Mouse (Mus musculus): ENCODE data around the gene Ccr9.
"Not testable (repeated sequence)": the region's sequence is repeated elsewhere in the genome, so short reads cannot be mapped to it uniquely, and the experiment has no call there.

The Ccr9 gene

DNA sequence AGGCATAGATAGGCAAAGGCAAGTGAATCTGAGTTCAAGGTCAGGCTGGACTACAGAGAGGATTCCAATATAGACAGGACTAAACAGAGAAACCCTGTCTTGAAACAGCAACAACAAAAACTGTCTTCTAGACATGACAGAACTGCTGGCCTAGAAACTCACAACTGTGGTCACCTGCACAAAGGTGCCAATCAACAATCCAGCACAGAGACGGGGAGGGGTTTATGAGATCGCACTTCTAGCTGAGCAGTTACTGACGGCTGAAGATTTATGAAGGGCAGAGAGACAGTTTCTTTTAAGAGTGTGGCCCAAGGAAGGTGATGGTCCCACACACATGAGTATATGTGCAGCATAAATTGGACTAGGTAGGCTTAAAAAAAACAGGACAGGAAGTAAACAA is 38.1 kb downstream of the Ccr9 start:
- DNase-seq (ENCODE audit: low read depth): no peak

DNA sequence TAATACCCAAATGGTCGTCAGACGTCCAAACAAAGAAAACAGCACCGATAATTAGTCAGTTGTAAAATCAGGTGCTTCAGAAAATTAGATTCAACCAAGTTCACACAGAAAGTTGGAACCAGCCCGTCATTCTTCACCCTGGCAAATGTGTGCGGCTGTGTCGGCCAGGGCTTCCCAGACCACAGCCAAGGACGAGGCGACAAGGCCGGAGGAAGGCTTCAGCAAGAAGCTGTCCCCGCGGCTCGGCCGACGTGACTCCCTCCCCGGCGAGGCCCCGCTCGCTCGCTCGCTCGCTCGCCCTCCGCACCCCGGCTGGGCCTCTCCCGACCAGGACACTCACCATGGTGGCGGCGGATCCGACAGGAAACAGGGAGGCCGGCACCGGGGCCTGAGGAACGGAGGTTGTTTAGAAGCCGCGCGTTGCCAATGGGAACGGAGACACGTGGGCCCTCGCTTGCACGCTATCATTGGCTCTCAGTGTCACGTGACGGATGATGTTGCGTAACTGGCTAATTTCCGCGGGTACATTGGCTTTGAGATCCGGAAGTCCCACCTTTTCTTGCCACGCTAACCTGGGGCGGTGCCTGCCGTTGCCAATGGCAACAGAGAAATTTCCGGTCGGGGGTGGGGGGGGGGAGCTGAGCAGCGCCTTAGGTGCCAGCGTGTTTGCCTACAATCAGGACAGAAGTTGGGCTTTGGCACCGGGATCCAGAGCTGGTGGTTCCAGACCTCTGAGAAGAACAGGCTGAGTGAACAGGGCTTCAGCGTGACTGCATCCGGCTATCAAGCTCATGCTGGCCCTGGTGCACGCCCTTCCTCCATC is 39.2 kb downstream of the Ccr9 start, which contains the start of gene Lztfl1:
Gene Lztfl1 (minus strand): TSS at position 512 of the 823 bp plus-strand sequence.
- peak; percentile 100 for DNase-seq (ENCODE audit: low read depth)

DNA sequence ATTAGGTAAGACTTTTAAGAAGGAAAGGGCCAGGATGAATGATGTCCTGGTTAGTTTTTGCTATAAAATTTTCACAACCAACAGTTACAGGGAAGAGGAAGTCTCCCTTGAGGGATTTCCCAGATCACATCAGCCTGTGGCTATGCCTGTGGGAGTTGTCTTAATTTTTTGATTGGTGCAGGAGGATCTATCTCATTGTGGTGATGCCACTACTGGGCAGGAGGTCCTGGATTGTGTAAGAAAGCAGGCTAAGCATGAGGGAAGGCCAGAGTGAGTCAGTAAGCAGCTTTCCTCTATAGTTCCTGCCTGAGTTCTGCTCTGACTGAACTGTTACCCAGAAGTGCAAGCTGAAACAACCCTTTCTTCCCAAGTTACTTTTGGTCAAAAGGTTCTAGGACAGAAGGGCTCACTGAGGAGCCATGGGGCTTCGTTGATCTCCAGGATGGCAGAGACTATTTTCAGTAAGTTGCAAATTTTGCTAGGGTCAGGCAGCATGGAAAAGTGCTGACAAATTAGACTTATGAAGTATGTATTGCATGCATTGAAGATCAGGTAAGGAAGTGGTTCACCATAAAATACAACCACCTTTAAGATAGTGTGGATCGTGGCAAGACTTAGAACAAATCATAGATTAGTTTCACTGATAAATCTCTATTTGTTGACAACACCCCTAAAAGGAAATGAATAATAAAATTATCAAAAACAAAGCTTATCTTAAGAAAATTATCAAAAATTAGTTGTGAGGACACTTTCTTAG is 44.7 kb downstream of the Ccr9 start:
- DNase-seq (ENCODE audit: low read depth): no peak

DNA sequence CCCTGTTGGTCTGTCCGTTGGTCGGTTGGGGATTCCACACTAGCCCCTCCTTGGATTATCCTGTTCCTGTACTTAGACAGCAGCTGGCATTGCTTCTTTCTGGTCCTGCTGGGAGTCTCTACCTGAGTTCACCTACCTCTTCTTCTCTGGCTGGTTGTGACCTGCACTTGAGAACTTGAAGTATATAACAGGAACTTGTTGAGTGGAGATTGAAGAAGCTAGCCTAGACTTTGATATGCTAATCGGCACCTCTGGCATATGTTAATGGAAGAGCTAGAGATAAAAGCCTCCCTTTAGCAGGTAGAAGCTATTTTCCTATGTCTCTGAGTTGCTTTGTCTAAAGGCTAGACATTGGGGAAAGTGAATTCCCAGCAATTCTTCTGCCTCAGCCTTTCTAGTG is 53.0 kb downstream of the Ccr9 start:
- DNase-seq (ENCODE audit: low read depth): no peak

DNA sequence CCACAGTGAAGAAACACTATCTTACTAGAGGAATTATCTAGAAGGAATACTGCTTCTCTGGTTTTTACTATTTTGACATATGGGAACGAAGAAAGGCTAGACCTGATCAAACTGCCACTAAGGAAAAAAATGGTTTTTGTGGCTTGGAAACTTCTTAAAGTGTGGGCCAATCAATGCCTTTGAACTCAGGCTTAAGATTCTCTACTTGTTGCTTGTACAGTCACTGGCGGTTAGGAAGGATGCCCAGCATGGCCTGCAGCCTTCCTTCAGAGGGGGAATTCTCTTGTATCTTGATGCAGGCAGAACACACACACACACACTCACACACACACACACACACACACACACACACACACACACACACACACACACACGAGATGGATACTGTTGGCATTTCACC is 55.9 kb downstream of the Ccr9 start:
- DNase-seq (ENCODE audit: low read depth): no peak

DNA sequence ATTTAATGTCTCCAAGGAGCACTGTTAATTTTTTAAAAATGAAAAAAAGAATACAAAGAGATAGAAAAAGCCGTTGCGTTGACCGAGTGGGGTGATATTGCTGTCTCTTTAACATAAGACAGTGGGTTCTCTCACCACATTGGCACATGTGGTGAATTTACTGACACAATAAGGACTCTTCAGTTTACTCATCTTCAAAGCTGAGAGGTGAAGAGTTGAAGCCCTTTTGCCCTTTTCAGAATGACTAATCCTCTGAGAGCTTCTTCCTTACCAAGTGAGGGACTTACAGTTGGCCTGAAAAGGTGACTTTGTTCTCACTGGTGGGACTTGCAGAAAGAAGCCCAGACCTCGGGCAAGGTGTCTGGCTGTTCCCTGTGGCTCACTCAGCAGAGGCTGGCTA is 62.6 kb downstream of the Ccr9 start:
- DNase-seq (ENCODE audit: low read depth): no peak

DNA sequence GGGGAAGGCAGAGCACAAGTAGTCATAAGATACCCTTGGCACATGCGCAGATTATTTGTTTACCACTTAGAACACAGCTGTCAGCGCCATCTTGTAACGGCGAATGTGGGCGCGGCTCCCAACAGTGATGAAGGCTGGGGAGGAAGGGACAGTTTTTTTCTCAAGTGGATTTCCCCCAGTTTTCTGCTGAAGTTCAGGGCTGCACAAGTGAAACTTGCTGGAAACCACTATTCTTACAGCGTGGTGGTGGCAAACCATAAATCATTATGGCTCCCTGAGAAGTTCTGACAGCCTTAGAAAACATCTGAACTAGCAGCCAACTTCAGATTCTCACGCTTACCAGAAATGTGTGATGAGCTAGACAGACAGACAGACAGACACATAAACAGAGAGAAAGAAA is 71.4 kb downstream of the Ccr9 start:
- not testable (repeated sequence) for DNase-seq (ENCODE audit: low read depth)

DNA sequence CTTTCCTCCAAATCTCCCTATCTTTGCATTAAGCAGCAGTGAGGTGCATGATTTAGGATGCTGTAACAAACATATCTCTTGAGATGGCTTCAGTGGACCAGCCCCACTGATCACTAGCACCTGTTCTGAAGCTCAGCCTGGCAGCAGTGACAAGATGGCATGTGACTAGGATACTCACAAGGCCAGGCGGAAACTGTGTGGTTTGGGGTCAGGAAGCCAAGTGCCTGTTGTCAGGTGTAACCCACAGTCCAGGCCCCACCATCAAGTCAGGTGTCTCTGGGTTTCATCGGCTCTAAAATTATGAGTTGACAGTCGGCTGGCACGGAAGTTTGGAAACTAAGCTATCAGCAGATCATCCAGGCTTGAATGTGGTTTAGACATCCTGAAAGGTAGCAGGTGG is 76.1 kb downstream of the Ccr9 start:
- DNase-seq (ENCODE audit: low read depth): no peak

DNA sequence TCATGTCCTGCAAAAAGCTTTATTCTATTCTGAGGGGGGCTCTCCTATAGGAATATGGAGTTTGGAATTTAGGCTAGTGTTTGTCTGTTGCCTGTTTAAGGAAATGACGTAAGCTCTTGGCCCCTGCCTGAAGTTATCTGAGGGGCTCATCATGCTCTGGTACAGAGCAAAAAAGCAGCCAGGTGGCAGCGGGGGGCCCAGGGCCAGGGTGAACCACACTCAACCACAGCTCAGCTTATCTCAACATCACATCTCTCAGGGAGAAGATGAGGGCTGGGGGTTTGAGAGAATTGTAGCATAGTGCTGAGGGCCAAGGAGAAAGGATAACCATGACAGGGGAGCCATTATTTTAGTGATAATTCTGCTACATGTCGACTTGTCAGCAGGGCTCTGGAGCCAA is 78.5 kb downstream of the Ccr9 start:
- no peak for DNase-seq (ENCODE audit: low read depth)

DNA sequence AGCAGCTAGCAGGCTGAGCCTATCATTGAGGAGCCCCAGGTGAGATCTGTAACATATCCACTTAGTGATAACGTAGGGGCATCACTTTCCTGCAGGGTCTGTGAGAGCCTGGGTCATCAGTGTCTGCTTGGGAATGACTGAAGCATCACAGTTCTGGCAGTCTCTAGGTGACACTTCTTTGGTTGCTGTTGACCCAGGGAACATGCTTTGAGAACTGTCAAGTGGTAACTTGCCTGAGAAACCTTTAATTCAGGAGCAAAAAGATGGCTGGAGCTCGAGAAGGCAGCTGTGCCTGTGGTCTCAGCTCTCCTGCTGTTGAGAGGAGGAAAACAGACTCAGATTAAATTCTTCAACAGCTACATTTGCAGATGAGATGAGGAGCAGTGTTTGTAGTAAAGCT is 79.1 kb downstream of the Ccr9 start:
- no peak for DNase-seq (ENCODE audit: low read depth)

DNA sequence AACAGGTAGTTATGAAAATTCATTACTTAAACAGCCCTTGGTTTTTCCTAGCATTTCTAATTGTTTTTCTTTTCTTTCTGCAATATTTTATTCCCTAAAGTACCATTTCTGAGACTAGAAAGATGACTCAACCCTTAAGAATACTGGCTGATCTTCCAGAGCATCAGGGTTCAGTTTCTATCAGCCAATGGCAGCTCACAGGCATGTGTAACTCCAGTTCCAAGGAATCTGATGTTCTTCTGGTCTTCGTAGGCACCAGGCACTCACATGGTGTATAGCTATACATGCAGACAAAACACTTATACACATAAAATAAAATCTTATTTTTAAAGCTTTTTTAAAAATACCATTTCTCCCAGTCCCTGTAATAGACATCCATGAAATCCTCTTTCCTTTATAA is 79.9 kb downstream of the Ccr9 start:
- DNase-seq (ENCODE audit: low read depth): no peak

DNA sequence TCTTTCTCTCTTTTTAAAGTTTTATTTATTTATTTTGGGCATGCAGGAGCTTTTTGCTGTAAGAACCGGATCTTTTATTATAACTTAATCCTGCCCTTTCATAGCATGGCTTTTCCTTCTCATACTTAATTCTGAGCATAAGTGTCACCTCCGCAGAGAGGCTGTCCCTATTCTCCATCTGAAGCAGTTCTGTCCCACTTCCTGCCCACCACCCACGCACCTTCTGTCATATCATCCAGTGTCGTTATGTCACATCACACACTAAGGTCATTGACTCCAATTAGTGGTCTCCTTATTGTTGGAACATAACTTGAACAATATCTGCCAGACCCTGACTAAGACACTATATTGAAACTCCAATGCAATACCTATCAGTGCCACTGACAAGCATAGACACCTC is 80.4 kb downstream of the Ccr9 start:
- no peak for DNase-seq (ENCODE audit: low read depth)

DNA sequence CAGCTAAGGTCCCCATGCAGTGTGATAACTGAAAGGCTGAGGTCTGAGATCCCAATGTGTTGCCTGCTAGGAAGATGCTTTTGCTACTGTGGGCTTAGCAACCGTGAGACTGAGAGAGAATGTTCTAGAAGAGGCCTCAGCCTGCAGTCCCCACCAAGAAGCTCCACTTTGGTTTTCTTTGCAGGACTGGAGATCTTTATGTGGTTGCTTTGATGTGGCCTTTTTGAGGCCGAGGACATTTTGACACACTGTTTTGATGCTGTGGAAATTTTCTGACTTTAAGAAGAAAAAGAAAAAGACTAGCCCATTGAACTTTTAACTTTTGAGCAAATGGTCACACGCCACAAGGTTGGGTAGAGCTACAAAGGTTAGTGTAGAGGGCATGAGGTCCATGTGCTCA is 82.6 kb downstream of the Ccr9 start:
- DNase-seq (ENCODE audit: low read depth): no peak

DNA sequence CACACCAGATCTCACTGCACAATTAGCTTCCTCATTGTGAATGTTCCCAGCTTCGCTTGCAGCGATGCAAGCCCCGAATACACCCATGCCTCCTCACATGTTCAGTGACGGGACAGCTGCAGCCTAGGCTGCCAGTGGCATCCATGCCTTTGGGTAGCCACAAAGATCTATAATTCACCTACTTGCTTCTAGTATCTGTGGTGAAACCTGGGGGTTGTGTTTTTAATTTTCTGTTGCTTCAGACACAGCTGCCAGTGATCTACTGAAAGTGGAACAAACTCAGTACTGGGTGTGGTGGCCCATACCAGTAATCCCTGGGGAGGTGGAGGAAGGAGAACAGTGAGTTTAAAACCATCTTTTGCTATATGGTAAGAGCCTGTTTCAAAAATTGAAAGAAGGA is 84.6 kb downstream of the Ccr9 start:
- DNase-seq (ENCODE audit: low read depth): no peak

DNA sequence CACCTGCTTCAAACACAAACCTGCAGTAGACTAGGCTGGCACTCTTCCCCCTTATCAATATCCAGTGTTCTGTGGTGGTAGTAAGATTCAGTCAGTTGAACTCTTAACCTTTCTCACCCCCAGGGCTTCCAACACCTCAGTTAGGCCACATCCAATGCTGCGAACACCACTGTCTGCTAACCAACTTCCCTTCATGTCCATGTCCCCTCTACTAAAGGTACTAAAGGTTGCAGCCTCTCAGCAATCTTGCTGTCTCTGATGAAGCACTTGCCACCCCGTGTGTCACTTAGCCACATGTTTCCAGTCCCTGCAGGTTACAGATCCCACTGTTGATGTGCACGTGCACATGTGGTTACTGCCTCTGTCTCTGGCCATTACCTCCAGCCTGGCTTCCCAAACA is 85.5 kb downstream of the Ccr9 start:
- DNase-seq (ENCODE audit: low read depth): no peak

DNA sequence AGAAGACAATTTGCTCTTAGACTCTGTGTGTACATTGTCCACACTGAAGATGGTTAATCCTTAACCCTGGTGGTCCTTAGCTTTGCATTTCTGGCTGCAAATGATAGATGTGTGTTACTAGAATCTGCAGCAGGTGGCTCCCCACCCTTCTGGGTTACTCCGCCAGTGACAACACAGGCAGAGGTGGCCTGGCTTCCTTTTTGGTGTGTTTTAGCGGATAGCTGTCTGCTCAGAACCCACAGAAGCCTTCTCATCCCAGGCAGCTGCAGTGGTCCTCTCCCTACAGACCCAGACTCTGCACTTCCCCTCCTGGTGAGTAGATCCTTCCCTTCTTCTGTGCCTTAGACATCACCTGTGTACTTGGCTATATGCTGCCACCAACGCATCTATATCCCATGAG is 88.8 kb downstream of the Ccr9 start:
- no peak for DNase-seq (ENCODE audit: low read depth)

DNA sequence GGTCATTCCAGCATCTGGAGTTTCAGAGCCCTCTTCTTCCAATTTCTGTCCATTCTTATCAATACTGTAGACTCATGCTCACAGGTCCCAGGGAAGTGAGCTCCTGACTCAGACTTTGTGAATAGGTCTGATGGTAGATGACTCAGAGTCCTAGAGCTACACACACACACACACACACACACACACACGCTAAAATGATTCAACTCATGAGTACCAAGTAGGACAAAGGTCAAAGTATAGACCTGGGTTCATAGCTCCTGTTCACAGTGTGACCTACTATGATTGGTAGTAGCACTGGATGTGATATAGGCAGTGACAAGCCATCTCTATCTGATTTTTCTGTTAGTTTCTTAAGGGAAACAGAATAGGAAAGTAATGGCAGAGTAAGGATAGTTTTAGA is 90.2 kb downstream of the Ccr9 start:
- peak; percentile 24 for DNase-seq (ENCODE audit: low read depth)

DNA sequence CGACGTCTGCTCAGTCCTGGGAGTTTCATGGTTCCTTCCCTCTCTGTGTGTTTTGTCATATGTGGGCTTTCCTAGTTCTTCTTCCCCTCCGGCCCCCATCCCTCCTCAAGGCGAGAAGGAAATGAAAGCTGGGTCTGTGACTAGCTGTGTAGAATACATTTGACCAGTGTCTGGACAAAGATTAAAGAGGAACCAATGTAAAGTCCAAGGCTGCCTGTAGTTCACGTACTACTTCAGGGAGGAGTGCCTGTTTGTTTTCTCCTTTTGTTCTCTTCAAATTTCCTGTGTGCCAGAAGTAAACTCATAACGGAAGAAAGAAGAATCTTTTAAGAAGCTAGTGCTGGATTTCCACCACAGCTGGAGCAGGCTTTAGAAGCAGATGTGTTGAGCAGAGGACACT is 91.3 kb downstream of the Ccr9 start:
- DNase-seq (ENCODE audit: low read depth): no peak

DNA sequence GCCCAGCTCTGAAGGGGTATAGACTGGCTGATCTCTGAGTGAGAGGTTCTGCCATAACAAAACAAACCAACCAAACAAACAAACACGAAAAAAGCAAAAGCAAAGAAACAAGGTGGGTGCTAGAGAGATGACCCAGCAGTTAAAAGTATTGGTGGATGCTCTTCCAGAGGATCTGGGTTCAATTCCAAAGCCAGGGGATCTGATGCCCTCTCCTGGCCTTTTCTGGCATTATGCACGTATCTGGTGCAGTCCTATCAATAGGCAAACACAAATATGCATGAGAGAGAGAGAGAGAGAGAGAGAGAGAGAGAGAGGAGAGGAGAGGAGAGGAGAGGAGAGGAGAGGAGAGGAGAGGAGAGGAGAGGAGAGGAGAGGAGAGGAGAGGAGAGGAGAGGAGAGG is 95.1 kb downstream of the Ccr9 start:
- DNase-seq (ENCODE audit: low read depth): not testable (repeated sequence)

DNA sequence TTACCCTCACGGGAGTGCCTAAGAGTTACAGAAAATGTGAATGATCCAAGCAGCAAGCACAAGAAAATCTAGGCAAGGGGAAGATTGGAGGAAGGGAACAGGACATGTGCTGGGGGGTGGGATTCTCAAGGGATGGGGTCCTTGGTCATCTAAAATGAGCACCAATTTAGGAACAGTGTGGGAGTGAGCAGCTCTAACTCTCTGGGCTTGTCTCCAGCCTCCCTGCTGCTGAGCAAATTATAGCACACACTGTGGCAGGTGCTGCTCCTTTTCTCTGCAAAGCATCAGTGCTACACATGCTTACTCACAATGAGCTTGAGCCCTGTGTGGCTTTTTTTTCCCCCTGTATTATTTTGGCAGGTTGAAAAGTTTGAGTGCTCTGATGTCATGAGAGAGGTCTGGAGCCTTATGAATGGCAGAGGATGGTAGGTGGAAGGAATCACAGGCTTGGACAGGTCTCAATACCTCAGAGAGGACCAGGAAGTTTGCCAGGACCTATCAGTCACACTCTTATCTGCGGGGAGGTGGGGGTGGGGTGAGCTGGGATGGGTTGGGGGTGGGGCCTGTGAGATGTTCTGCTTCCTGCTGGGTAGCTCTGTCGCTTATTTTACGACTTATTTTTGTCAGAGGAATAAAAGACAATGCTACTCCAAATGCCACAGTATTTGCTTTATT is 110.8 kb downstream of the Ccr9 start:
- no peak for DNase-seq (ENCODE audit: low read depth)

DNA sequence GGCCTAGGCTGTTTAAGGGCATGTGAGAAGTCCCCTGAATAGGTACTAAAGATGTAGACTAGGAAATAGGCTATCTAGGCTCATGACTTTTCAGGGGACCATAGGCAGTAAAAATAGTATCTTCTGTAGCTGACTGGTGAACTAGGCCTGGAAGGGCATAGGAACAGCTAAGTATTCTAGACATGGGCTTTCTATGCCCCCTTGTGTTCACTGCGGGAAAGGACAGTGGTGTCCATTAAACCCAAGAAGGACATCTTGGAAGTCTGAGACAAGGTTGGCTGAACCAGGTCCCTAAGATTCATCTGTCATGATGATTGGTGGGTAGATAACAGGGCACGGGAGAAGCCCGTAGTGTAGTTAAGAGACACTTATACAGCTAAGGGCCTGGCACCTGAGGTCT is 117.9 kb downstream of the Ccr9 start:
- DNase-seq (ENCODE audit: low read depth): peak; percentile 26

DNA sequence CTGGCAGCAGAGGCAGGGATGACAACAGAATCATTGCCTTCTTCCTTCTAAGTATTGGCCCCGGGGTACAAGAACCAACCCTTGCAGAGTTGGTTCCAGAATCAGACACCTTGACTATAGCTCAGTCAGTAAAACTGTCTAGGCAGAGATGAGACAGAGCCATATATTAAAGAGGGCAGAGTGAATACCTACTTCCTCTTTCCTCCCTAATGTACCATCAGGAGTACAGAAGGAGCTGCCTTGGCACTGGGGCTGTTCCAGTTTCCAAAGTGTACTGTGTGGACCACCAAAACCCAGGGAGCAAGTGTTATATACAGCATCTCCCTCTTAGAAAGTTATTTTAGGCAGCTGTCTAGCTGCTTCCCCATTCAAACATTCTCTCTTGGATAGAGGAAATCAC is 123.3 kb downstream of the Ccr9 start:
- no peak for DNase-seq (ENCODE audit: low read depth)

DNA sequence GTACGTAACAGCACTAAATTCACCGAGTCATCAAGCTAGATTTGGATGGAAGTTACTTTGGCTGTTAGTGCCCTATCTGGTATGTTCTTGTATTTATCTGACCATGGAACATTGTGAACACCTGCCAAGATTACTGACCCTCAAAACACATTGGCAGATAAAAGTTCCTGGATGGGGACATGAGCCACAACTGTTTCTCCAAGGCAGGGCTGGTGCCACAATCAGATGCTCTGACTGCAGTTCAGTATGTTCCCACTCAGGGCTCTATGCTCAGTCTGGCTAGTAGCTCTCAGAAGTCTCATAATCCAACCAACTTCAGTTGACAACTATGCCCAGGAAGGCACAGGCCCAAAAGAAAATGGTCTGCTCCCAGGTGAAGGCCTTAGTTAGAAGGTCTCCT is 124.2 kb downstream of the Ccr9 start:
- DNase-seq (ENCODE audit: low read depth): no peak

Data from fibroblast of lung, adult 2 months (primary cell).